Mouse (Mus musculus) thymus, adult 2 months (tissue): ENCODE data around the gene Nutf2.

Experiments used
- CTCF ChIP-seq: fragments of 200-500 bp; IDR thresholded peaks from 2 replicates; pipeline ENCODE4 v1.5.1; 2012; ENCODE audit warnings: mild to moderate bottlenecking, control low read depth, low read length, moderate library complexity, borderline replicate concordance; ENCODE audit not compliant: control insufficient read depth, poor library complexity, insufficient read depth; ENCODE audit errors: extremely low read depth
- POLR2A ChIP-seq: fragments of 200-500 bp; IDR thresholded peaks from 2 replicates; pipeline ENCODE4 v1.6.1; 2012; ENCODE audit warnings: mild to moderate bottlenecking, low read length, control low read depth, moderate library complexity; ENCODE audit not compliant: control insufficient read depth, poor library complexity, insufficient read depth; ENCODE audit errors: extremely low read depth

DNA sequence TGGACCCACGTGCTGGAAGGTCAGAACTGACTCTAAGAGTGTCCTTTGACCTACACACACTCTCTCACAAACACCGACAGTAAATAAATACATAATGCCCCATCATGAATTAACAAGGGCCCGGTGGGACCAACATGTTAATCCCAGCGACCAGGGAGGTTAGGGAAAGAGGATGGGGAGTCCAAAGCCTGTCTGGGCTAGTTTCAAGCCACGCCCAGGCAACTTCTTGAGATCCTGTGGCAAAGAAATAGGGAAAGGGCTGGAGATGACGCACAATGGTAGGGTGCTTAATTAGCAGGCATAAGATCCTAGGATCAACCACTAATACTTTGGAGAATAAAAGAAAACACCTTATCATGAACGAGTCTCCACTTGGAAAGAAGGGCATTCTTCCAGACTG, 9.8 kb upstream of the Nutf2 start:
- no peak for TF ChIP-seq CTCF
- no peak for TF ChIP-seq POLR2A
